10 mouse cellular contexts compared by ENCODE assay signal in genomic region chr19:46863236-46863927, GRCm38 (mm10).
DNase-seq lines count a peak whose midpoint lies in the region; ATAC-seq and TF ChIP-seq lines count a peak whose summit lies in the region.
"Had no signal": no experiment of that assay in that cellular context is flagged by ENCODE, and none has a peak within 500 bp of the region (broad histone marks: within the 10 kb centered on the region; RNA-seq: fewer than 3 reads in every experiment).

No protein-coding gene starts in this region.

- peaks cover 32% of the 10 kb centered on the region for H3K4me1 ChIP-seq in heart, embryonic 13.5 days
- 0 out of 2 replicates have a peak, but pooled peaks cover 15% of the 10 kb centered on the region for H3K4me1 ChIP-seq in heart, embryonic 11.5 days (ENCODE audit: control insufficient read depth, insufficient read depth, low read length)

- H3K79me2 ChIP-seq in myocyte (ENCODE audit: control insufficient read depth, insufficient read depth): no peaks in the 10 kb centered on the region

- no peak overlapping the region for H3K4me2 ChIP-seq in heart, embryonic 13.5 days
- no peak overlapping the region for H3K4me2 ChIP-seq in heart, embryonic 11.5 days
- H3K4me2 ChIP-seq in myocyte (ENCODE audit: low read depth): peak overlapping the region; percentile 44
- H3K4me2 ChIP-seq: lung, embryonic 15.5 days had no signal

- 66% methylated on average over 17 of the region's 17 CpGs for WGBS in heart, embryonic 13.5 days
- 65% methylated on average over 17 of the region's 17 CpGs for WGBS in heart, embryonic 11.5 days (ENCODE audit: insufficient replicate concordance)

- H3K9ac ChIP-seq in heart, embryonic 13.5 days: no peak overlapping the region
- H3K9ac ChIP-seq in heart, embryonic 11.5 days (ENCODE audit: low read depth, low read length): no peak overlapping the region
- H3K9ac ChIP-seq: lung, embryonic 15.5 days had no signal

- H3ac ChIP-seq in myocyte (ENCODE audit: control insufficient read depth, insufficient read length): no peak overlapping the region

- TF ChIP-seq POLR2A in myocyte (IDR thresholded peaks at IDR 0.05; ENCODE audit: insufficient read length, low read depth): no peak

- peak; percentile 75 for DNase-seq in brain, adult 2 months (ENCODE audit: low read depth, low spot score)
- no peak for DNase-seq in left cerebral cortex, postnatal 10 days (ENCODE audit: extremely low spot score in 1 of 2, low spot score in 2 of 2)
- no peak for DNase-seq in right cerebral cortex, postnatal 14 days
- DNase-seq in urinary bladder, adult 2 months (ENCODE audit: low spot score): no peak
- DNase-seq: kidney, postnatal 4 days had no signal

- H3K27ac ChIP-seq in heart, embryonic 13.5 days (replicated peaks): 0 out of 2 replicates have a peak overlapping the region, but pooled peaks have one; percentile 8
- no peak overlapping the region for H3K27ac ChIP-seq in heart, embryonic 11.5 days (ENCODE audit: low read depth, low read length)
- H3K27ac ChIP-seq: lung, embryonic 15.5 days had no signal

- H3K9me3 ChIP-seq in heart, embryonic 13.5 days: no peaks in the 10 kb centered on the region
- no peaks in the 10 kb centered on the region for H3K9me3 ChIP-seq in heart, embryonic 11.5 days (replicated peaks; ENCODE audit: control insufficient read depth, low read length)
- H3K9me3 ChIP-seq: lung, embryonic 15.5 days had no signal

- no peaks in the 10 kb centered on the region for H3K36me3 ChIP-seq in heart, embryonic 13.5 days
- no peaks in the 10 kb centered on the region for H3K36me3 ChIP-seq in heart, embryonic 11.5 days (ENCODE audit: control insufficient read depth, insufficient read depth, low read length)
- no peaks in the 10 kb centered on the region for H3K36me3 ChIP-seq in myocyte (ENCODE audit: control insufficient read depth, insufficient read depth)
- H3K36me3 ChIP-seq: lung, embryonic 15.5 days had no signal

- H3K27me3 ChIP-seq in heart, embryonic 13.5 days (replicated peaks): no peaks in the 10 kb centered on the region
- H3K27me3 ChIP-seq in heart, embryonic 11.5 days (ENCODE audit: control insufficient read depth, insufficient read depth, low read length): no peaks in the 10 kb centered on the region
- H3K27me3 ChIP-seq in myocyte (ENCODE audit: control insufficient read depth, insufficient read depth, insufficient read length): no peaks in the 10 kb centered on the region
- H3K27me3 ChIP-seq: lung, embryonic 15.5 days had no signal

- intact Hi-C loops in left cerebral cortex, postnatal 10 days (cut with DNase I): no loop called here

- no peak for ATAC-seq in heart, embryonic 13.5 days (ENCODE audit: extremely low read depth, insufficient number of reproducible peaks, low FRiP score, low TSS enrichment)
- ATAC-seq in heart, embryonic 11.5 days (replicated peaks; ENCODE audit: insufficient number of reproducible peaks, low FRiP score, low TSS enrichment): no peak
- ATAC-seq in granulocyte monocyte progenitor cell, adult 5-6 weeks (replicated peaks; ENCODE audit: poor library complexity, severe bottlenecking): peak; percentile 94

- no peak overlapping the region for H3K4me3 ChIP-seq in heart, embryonic 13.5 days
- no peak overlapping the region for H3K4me3 ChIP-seq in heart, embryonic 11.5 days (ENCODE audit: low read depth, low read length)
- no peak overlapping the region for H3K4me3 ChIP-seq in myocyte
- H3K4me3 ChIP-seq: lung, embryonic 15.5 days had no signal

TF ChIP-seq in myocyte, 11 proteins besides CTCF, POLR2A, EP300 and RAD21:
- no peak for TF ChIP-seq CEBPB (IDR thresholded peaks at IDR 0.05; ENCODE audit: insufficient read depth, poor library complexity, severe bottlenecking)
- TF ChIP-seq E2F4 (IDR thresholded peaks at IDR 0.05; ENCODE audit: insufficient read depth): no peak
- no peak for TF ChIP-seq SRF (IDR thresholded peaks at IDR 0.05; ENCODE audit: control insufficient read depth, insufficient read length, low read depth)
- no peak for TF ChIP-seq MYOD1 (IDR thresholded peaks at IDR 0.05; ENCODE audit: control insufficient read depth in 1 of 3, insufficient read length in 2 of 3, low read depth in 2 of 3)
- TF ChIP-seq TCF3 (IDR thresholded peaks at IDR 0.05; ENCODE audit: insufficient read length, low read depth): no peak
- no peak for TF ChIP-seq MYOG (IDR thresholded peaks at IDR 0.05; ENCODE audit: control insufficient read depth in 1 of 3, insufficient read depth in 1 of 3, insufficient read length in 2 of 3, low read depth in 2 of 3)
- no peak for TF ChIP-seq MAX (IDR thresholded peaks at IDR 0.05; ENCODE audit: low read depth)
- no peak for TF ChIP-seq REST (IDR thresholded peaks at IDR 0.05; ENCODE audit: insufficient read depth, insufficient read length)
- no peak for TF ChIP-seq USF1 (IDR thresholded peaks at IDR 0.05; ENCODE audit: low read depth)
